Mouse (Mus musculus) mouse trophoblast stem cell (cell line): ENCODE data around the gene Prune1.

ENCODE experiments used
- in situ Hi-C, 2 experiments: fragments of 300-500 bp; cut with MseI, MboI; formaldehyde crosslinking; loops; 2 replicates in 1 of 2; 3 replicates in 1 of 2; pipeline ENCODE4 v1.15.1; 2025

The Prune1 gene

DNA sequence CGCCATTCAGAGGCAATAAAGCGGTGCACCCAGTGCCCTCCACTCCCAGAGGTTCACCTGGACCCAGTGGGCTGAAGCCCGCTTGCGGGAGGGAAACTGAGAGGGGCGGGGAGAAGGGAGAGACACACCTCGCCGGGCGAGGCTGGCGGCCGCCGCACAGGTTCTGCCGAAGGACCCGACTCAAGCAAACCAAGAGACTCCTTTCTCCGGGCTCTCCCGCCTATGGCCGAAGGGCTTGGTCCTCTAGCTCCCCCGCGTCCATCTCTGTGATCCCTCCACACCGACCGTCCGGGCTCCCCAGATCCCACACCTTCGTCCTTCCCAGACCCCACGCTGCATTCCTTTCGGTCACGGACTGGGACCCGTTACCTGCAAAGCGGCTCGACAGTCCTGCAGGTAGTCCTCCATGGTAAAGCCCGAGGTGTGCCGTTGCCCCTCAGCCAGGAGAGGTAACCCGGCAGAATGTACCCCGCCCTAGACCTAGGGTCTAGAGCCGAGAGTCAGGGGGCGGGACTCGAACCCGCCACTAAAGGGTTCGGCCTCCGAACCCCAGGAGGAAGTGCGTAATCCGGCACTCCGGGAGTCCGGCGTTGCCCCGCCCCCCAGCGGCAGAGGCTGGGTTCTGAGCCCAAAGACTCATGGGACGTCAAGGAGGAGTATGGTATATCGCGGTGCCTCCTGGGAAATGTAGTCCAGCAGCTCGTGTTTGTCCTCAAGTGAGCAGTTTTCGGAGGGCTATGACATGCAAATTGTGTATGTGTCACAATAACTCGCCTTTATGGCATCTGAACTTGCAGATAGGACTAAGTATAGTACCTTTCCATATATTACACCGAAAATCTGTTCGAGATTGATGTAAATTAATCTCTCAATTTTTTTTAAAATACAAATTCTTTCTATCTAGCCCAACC is at the start of gene Prune1, which contains the start of gene Mindy1:
Prune1 (minus strand) TSS at position 861 of the 911 bp plus-strand sequence.
Mindy1 (plus strand) TSS at position 130 of the 911 bp plus-strand sequence.
- in situ Hi-C loops = no loop called here

DNA sequence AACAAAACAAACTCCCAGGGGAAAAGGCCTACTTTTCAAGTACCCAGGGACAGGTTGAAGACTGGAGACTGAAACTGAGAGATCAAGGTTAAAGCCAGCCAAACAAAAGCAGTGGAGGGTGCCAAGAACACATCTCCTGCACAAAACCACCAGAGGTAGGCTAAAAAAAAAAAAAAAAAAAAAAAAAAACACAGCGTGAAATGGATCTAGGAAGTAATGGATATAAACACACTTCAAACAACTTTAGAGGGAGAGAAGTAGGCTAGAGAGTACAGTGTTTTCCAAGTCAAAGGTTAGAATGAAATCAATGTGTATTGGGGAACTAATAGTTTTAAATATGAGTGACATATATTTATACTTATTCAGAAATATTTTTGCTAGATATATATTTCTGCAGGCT is 49.7 kb upstream of the Prune1 start:
- in situ Hi-C loops = no loop called here

DNA sequence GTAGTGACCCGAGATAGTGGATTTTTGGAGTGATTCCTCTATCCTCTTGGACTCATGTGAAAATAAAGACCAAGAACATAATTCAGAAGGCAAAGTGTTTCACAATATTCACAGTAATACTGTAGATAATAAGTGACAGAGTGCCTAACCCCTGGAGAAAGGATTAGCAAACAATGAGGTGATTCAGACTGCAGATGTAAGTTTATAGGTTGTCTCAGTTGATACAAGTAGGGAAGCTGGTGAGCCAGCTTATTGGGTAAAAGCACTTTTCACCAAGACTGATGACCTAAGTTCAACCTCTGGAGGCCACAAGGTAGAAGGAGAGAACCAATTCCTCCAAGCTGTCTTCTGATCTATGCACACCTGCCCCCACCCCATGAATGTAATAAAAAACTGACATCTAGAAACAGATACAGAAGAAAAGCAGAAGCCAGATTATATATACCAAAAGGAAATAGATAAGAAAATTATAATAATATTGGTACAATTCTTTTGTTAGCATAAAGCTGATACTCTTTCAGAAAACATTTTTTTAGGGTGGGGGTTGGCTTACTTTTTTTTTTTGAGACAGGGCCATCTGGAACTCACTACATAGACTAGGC is 47.0 kb upstream of the Prune1 start:
- in situ Hi-C loops = no loop called here

DNA sequence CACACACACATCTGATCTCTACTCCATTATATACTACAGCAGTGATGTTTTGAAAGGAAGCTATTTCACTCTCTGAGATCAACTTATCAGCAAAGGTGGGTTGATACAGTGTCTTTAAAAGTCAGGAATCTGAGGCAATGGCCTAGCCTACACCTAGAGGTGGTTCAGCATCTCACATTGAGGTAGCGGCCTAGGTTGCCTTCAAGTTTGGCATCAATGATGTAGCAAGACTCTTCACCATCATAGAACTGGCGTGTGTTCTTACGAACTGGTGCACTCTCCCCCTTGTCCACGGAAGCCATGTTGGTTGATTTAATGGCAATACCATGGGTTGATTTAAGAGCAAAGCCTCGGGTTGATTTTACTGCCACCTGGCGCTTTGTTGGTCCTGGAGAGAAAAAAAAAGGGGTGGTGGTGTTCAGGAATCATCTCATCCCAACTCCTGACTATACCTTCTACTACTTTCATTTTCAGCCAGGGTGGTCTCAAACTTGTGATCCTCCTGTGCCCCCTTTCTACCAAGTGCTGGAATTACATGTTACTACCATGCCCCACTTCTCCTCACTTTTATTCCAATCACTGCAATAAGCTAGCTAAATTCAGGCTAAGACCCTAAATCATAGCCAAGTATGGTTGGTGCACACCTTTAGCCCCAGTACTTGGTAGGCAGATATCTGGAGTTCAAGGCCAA is 42.7 kb upstream of the Prune1 start:
- in situ Hi-C loops = no loop called here

DNA sequence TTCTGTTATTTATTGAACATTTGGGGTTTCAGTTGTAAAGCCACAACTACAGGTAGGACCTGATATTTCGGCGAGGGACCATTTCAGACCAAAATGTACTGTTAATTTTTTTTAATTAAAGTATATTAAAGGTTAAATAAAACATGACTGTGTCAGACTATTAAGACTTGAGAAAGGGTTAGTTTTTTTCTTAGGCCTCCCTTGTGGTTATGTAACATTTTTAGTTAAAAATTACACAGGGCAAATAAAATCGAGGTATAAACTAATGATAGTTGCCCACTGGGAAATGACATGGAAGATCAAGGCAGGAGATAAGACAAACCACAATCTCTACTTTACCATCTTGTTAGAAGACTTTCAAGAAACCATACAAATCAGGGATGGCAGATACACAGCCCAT is 41.6 kb upstream of the Prune1 start:
- in situ Hi-C loops = no loop called here

DNA sequence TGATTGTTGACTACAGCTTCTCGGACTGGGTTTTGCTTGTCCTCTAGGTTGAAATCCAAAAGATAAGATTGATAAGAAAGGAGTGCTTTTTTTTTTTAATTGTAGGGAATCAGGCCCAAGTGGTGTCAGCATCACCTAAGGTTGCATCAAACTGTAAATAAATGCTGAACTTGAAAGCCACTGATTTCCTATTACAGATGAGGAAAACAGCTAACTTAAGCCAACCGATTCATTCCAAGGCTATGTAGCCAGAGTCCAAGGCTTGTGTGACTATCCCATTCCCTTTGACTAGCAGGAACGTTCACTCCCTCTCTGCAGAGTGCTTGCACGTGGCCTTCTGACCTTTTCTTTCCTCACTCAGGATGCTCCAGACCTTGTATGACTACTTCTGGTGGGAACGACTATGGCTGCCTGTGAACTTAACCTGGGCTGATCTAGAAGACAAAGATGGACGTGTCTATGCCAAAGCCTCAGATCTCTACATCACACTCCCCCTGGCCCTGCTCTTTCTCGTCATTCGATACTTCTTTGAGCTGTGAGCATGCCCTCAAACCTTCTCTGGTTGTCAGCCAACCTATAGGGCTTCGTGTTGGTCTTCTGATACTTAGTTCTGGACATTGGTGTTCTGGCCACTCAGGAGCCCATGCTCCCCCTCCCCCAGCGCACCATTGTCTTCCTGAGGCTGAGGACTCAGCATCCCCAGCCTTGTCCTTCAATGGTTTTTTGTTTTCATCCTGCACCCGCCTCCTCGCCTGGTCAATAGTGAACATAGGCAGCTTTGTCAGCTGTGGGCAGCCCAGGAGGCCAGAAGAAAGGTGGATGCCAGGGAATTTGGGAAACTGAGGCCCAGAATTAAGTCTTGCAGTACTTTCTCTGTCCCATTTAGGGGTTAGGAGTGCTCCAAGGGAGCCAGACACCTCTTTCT is 38.1 kb upstream of the Prune1 start:
- in situ Hi-C loops = no loop called here

DNA sequence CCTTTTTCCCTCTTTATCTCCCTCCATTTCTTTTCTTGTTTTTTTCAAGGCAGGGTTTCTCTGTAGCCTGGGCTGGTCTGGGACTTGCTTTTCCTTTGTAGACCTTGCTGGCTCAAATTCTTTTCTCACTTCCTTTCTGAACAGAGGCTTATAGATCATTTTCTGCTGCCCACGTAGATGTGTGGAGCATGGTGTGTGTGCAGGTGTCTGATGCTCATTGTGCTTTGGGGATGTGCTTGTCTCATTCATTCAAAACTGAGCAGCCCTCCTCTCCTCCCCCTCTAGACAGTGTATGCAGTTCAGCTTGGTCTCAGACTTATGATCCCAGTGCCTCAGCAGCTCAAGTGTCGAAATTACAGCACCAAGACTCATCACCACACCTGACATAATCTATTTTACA is 37.2 kb upstream of the Prune1 start:
- in situ Hi-C loops = no loop called here

DNA sequence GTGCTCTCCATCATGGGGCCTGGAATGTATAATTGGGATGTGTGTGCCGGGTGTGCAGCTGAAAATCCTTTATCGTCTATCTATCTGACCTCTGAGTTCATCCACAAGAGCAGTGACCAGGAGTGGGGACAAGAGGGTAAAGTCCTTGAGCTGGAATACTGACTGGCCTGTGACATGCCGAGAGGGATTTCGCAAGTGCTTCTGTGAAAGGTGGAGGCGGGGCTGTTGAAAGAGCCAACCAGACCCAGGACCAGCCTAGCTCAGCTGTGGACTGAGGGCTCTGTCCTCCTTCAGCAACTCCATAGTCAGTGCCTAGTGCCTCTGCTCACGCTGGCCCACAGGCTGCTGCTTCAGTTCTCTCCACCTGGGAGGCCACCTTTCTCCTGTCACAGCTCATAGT is 36.7 kb upstream of the Prune1 start:
- in situ Hi-C loops = no loop called here

DNA sequence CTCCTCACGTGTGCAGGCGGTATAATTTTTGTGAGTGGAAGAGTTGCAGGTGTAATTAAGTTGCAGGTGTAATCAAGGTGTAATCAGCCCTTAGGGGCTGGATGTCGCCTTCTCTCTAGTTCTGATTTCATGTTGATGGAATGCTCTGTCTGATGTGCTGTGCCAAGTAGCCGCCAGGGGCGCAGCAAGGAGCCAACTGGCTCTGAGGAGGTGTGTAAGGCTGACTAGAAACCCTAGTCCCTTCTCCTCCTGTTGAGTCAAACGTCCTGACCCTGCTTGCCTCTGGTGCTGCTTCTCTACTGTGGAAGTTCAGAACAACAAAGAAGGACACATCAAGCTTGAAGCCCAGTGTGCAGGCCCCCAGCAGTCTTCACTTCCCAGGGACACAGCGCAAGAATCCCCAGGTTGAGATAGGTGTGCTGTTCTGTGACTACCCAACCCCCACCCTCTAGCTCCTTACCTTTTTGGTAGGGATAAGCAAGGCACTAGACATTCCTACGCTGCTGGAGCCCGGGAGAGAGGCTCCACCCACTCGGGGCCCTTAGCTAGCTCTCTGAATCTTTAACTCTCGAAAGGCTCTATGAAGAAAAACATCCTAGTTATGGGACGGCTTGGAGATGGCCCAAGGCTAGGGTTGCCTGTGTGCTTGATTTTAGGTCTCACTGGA is 35.7 kb upstream of the Prune1 start:
- in situ Hi-C loops = no loop called here

DNA sequence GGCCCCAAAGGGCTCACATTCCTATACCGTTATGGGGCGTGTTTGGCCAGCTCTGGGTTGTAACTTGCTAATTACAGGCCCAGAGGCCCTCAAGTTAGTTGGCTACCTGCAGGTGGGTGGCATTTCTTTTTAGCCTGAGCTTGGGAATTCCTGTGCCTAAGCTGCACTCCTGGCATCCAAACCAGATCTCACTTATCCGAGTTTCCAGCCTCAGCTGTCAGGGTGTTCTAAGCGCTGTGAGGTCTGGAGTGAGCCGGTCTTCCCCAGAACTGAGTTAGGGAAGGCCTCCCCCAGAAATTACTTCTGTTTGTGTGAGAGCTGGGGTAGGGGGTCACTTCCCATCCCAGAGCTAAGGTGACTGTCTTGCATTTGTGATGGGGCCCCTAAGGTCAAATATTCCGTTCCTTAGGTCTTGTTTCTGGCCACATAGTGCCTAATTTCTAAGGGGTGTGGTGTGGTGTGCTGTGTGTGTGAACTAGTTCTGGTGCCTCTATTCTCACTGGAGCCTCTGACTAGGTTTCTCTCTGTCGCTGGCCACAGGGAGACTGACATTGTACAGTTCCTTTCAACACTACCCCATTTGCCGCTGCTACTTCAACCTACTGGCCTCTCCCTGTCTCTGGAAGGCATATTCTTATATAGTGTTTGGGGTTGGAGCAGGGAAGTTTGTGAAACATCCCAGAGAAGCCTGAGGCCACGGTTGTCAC is 34.1 kb upstream of the Prune1 start:
- in situ Hi-C loops = no loop called here

DNA sequence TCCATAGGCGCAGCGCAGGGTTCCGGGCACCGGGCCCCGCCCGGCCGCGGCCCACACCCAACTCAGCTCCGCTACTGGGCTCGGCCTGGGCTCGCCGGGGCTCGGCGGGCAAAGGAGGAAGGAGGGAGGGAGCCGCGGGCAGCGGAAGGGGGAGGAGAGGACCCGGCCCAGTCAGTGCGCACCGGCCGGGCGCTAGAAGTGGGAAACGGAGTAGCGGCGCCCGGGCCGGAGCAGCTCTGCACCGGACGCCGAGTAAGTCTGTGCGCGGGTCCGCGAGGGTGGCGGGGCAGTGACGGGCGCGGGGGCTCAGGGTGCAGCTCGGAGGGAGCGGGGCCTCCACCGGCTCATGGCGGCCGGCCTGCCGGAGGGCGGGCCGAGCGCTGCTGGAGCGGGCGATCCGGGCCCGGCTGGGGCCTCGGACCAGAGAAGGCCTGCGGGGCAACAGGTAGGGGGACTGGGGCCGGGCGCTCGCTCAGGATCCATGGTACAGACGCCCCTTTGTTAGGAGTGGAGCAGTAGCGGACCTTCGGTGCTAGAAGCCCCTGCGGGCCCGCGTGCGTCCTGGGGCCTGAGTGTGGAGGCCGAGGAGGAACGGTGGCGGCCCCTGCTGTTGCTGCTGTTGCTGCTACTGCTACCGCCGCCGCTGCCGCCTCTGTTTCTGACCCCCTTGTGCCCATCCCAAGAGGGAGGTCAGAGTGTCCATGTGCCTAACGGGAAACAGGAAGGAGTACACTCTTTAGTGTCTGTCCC is 33.4 kb upstream of the Prune1 start:
- in situ Hi-C loops = no loop called here

DNA sequence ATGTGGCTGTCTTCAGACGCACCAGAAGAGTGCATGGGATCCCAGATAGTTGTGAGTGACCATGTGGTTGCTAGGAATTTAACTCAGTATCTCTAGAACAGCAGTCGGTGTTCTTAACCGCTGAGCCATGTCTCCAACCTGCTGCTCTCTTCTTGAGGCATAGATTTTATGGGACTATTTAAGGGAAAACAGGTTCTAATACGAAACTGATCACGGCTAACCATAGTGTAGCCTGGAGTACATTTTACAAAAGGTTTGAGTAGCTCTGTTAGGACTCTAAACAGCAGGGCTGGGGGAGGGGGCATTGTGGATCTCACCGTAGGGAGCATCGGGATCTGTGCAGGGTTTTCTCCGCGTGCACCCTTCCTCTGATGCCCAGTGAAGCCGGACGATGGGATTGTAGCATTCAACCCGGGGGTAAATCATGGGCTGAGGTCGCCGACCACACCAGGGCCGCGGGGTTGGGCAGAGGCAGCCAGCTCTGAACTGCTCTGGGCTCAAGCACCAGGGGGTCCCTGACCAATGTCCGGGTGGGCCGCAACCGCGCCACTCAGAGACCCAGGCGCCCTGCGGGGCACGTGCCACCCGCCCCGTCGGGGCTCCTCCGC is 32.7 kb upstream of the Prune1 start, which contains the start of gene Cers2:
Cers2 (plus strand) TSS at position 306 of the 608 bp plus-strand sequence.
- in situ Hi-C loops = loop anchor here in 1 of 2 experiments (5.0 kb wide), 1 partner anchor 78 kb away; no protein-coding TSS in a partner anchor

DNA sequence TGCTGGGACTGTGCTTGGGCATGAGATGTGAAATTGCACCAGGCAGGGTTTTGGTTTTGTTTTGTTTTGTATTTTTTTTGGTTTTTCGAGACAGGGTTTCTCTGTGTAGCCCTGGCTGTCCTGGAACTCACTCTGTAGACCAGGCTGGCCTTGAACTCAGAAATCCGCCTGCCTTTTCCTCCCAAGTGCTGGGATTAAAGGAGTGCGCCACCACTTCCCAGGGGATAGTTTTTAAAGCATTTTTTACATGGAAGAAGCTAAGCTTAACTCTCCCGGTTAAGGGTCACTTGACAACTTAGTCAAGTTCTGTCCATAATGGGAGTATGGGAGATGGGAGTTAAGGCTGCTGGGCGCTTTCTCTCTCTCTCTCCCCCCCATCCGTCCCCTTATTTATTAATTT is 32.2 kb upstream of the Prune1 start:
- in situ Hi-C loops = loop anchor here in 1 of 2 experiments (5.0 kb wide), 1 partner anchor 78 kb away; no protein-coding TSS in a partner anchor

DNA sequence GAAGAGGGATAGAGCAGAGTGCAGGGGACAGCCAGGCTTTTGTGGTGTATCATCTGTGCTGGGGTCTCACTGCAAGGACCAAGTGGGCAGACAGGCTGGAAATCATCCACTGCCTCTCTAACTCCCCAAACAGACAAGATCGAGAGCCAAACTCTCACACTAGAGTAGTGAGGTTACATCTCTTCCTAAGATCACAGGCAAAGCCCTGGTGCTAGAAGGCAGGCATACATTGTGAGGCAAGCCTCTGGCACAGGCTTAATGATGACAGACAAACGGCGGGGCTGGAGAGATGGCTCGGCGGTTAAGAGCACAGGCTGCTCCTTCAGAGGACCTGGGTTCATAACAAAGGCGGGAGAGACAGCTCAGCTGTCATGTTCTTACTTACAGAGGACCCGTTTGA is 31.6 kb upstream of the Prune1 start:
- in situ Hi-C loops = loop anchor here in 1 of 2 experiments (5.0 kb wide), 1 partner anchor 79 kb away; no protein-coding TSS in a partner anchor

DNA sequence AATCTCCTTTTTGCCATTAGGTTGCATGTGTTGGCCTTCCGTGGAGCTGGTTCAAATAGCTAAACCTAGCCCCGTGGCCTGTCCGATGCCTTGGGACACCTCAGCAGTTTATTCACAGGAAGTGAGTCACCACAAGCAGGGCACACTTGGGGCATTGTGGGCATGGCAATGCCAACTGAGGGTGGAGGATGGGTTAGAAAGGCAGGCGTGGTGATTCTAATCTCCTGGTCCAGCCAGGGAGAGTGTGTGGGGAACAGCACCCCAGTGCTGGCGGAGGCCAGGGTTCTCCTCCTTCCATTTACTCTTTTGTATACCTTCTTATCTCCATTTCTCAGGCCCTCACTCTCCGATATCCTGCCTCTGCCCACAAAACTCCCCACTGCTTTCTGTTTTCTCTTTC is 30.7 kb upstream of the Prune1 start:
- in situ Hi-C loops = loop anchor here in 1 of 2 experiments (5.0 kb wide), 1 partner anchor 80 kb away; no protein-coding TSS in a partner anchor

DNA sequence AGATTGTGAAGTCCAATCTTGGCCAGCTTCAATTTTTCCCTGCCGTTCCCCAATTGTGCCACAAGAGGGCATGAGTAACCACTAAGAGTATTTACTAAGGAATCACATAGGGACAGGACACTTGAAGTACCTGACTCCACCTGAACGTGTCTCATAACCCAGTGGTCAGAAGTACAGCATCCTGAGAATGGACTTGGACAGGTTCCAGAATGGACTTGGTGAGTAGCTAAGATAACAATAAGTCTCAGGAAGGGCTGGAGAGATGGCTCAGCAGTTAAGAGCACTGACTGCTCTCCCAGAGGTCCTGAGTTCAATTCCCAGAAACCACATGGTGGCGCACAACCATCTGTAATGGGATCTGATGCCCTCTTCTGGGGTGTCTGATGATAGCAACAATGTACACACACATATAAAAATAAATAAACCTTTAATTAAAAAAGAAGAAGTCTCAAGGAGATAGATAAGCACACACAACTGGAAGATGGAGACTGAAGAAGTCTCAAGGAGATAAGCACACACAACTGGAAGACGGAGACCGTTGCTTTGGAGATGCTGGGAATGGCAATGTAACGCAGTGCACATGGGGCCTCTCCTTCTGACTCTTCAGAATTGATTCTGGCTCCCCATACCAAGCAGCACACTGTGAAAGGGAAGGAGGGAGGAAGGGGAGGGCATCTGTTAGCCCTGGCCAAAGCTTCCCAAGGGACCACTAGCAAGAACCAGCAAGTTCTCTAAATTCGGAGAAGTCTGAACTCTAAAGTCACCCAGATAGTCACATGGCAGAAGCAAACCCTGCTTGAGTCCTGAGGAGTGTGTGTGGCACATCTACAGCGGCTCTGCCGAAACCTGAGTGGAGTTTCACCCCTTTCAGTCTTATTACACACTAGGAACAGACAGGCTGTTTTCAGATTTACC is 29.3 kb upstream of the Prune1 start:
- in situ Hi-C loops = loop anchor here in 1 of 2 experiments (5.0 kb wide), 1 partner anchor 81 kb away; no protein-coding TSS in a partner anchor

DNA sequence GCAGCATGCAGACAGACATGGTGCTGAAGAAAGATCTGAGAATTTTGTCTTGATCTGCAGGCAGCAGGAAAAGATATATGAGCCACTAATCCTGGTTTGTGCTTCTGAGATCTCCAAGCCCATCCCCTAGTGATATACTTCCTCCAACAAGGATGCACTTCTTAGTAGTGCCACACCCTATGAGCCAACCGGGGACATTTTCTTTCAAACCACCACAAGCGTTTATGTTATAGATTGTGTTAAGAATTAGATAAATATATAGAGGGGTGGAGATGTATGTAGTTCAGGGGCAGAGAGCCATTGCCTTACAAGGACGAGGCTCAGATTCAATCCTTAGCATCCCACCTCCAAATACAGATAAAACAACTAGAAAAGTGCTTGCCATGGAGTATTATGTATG is 28.6 kb upstream of the Prune1 start:
- in situ Hi-C loops = loop anchor here in 1 of 2 experiments (5.0 kb wide), 1 partner anchor 82 kb away; no protein-coding TSS in a partner anchor
